Mouse (Mus musculus) embryonic facial prominence, embryonic 13.5 days (tissue): ENCODE measurements around the gene Mnd1. TPM values are rescaled to one million over a fixed set of nuclear protein-coding genes. Genes with fewer than 3 reads are reported as not detected.

Experiments used
- ATAC-seq: fragments of 200-750 bp; cut with Nextera tagmentation; 2 replicates; pipeline ENCODE4 v1.8.0; 2017; ENCODE audit warnings: low read depth; ENCODE audit not compliant: insufficient number of reproducible peaks, insufficient read depth, low FRiP score, low TSS enrichment
- H3K27ac ChIP-seq: fragments of 300-500 bp; sonication (generic); 2 replicates; pipeline ENCODE4 v1.5.1; 2015; ENCODE audit warnings: moderate library complexity, mild to moderate bottlenecking, inconsistent platforms
- H3K27me3 ChIP-seq: fragments of 300-500 bp; sonication (generic); 2 replicates; pipeline ENCODE4 v1.6.1; 2015; ENCODE audit warnings: mild to moderate bottlenecking, inconsistent platforms
- H3K36me3 ChIP-seq: fragments of 300-500 bp; sonication (generic); 2 replicates; pipeline ENCODE4 v1.6.1; 2015; ENCODE audit warnings: mild to moderate bottlenecking, inconsistent platforms
- H3K4me1 ChIP-seq: fragments of 300-500 bp; sonication (generic); 2 replicates; pipeline ENCODE4 v1.6.1; 2015; ENCODE audit warnings: inconsistent platforms
- H3K4me2 ChIP-seq: fragments of 300-500 bp; sonication (generic); 2 replicates; pipeline ENCODE4 v1.6.1; 2015; ENCODE audit warnings: moderate library complexity, mild to moderate bottlenecking, inconsistent platforms
- H3K4me3 ChIP-seq: fragments of 300-500 bp; sonication (generic); 2 replicates; pipeline ENCODE4 v1.5.1; 2015; ENCODE audit warnings: mild to moderate bottlenecking, inconsistent platforms
- H3K9ac ChIP-seq: fragments of 300-500 bp; sonication (generic); 2 replicates; pipeline ENCODE4 v1.6.1; 2015; ENCODE audit warnings: mild to moderate bottlenecking, inconsistent platforms
- H3K9me3 ChIP-seq: fragments of 300-500 bp; sonication (generic); 2 replicates; pipeline ENCODE4 v1.6.1; 2016; ENCODE audit warnings: inconsistent platforms
- WGBS: fragments of 180-500 bp; shearing (Covaris S2); methylation state at CpG from one replicate; pipeline ENCODE4 v1.1.7; 2015; ENCODE audit warnings: mixed read lengths; 5-methylcytosine and 5-hydroxymethylcytosine counted together
- polyA plus RNA-seq: library from polyadenylated mRNA; unstranded; fragments of >200 nt; fragmentation: Nextera tagmentation; extraction: Ambion mirVana; gene quantifications from 2 replicates; pipeline ENCODE4 v1.2.1, GENCODE M21; 2015

Mnd1 gene
- polyA plus RNA-seq, 1 experiment from 2014 or later, result 17.0 TPM

- Histone ChIP-seq H3K4me1 (no peaks in the 10 kb centered on the region), H3K9me3 (no peaks in the 10 kb centered on the region), H3K9ac (no peak overlapping the region), H3K27me3 (no peaks in the 10 kb centered on the region), H3K4me2 (no peak overlapping the region), H3K4me3 (no peak overlapping the region), H3K36me3 (peaks cover 13% of the 10 kb centered on the region; the same call in 1 of the 2 replicates), H3K27ac (no peak overlapping the region)
- no peak for ATAC-seq
- 70% methylated on average over 2 of the region's 2 CpGs for WGBS
These were observed 24.7 kb upstream of the Mnd1 start for GRCm38 (mm10) chr3:84180304-84180703.

- Histone ChIP-seq H3K36me3 (peaks cover 8% of the 10 kb centered on the region), H3K27ac (no peak overlapping the region), H3K9ac (no peak overlapping the region), H3K4me3 (no peak overlapping the region), H3K4me2 (no peak overlapping the region), H3K4me1 (no peaks in the 10 kb centered on the region), H3K9me3 (no peaks in the 10 kb centered on the region), H3K27me3 (no peaks in the 10 kb centered on the region)
- no peak for ATAC-seq
- 72% methylated on average over 2 of the region's 2 CpGs for WGBS
These were observed 22.2 kb upstream of the Mnd1 start for GRCm38 (mm10) chr3:84177834-84178233.

GRCm38 (mm10) chr3:84175337-84176315, 20.0 kb upstream of the Mnd1 start:
- no peaks in the 10 kb centered on the region for H3K9me3 ChIP-seq
- no peaks in the 10 kb centered on the region for H3K27me3 ChIP-seq
- no peak overlapping the region for H3K4me2 ChIP-seq
- H3K4me3 ChIP-seq, result no peak overlapping the region
- 58% methylated on average over 7 of the region's 7 CpGs for WGBS
- H3K9ac ChIP-seq, result no peak overlapping the region
- H3K4me1 ChIP-seq, result no peaks in the 10 kb centered on the region
- no peak for ATAC-seq
- H3K27ac ChIP-seq, result no peak overlapping the region
- peaks cover 19% of the 10 kb centered on the region for H3K36me3 ChIP-seq

GRCm38 (mm10) chr3:84173581-84174154, 18.1 kb upstream of the Mnd1 start, which contains the start of gene Gm6525:
Gene Gm6525 (plus strand): TSS chr3:84174104.
- H3K27me3 ChIP-seq, result no peaks in the 10 kb centered on the region
- no peak within 1 kb of the TSS for H3K4me2 ChIP-seq
- H3K36me3 ChIP-seq, result peaks cover 21% of the 10 kb centered on the region
- 70% methylated on average over 11 of the region's 11 CpGs for WGBS
- ATAC-seq, result no peak
- H3K27ac ChIP-seq, result no peak within 1 kb of the TSS
- no peaks in the 10 kb centered on the region for H3K9me3 ChIP-seq
- H3K4me3 ChIP-seq, result no peak within 1 kb of the TSS
- no peak within 1 kb of the TSS for H3K9ac ChIP-seq
- H3K4me1 ChIP-seq, result no peaks in the 10 kb centered on the region

GRCm38 (mm10) chr3:84172406-84172805, 16.8 kb upstream of the Mnd1 start:
- H3K9ac ChIP-seq, result no peak overlapping the region
- no peak overlapping the region for H3K27ac ChIP-seq
- no peaks in the 10 kb centered on the region for H3K9me3 ChIP-seq
- no peaks in the 10 kb centered on the region for H3K4me1 ChIP-seq
- H3K36me3 ChIP-seq, result peaks cover 22% of the 10 kb centered on the region
- no peak overlapping the region for H3K4me3 ChIP-seq
- no peak overlapping the region for H3K4me2 ChIP-seq
- ATAC-seq, result no peak
- 55% methylated on average over 11 of the region's 11 CpGs for WGBS
- H3K27me3 ChIP-seq, result no peaks in the 10 kb centered on the region

- no peak overlapping the region for H3K9ac ChIP-seq
- H3K4me2 ChIP-seq, result no peak overlapping the region
- no peaks in the 10 kb centered on the region for H3K4me1 ChIP-seq
- 70% methylated on average over 8 of the region's 8 CpGs for WGBS
- H3K36me3 ChIP-seq, result peaks cover 40% of the 10 kb centered on the region
- no peak overlapping the region for H3K27ac ChIP-seq
- no peak overlapping the region for H3K4me3 ChIP-seq
- no peak for ATAC-seq
- no peaks in the 10 kb centered on the region for H3K9me3 ChIP-seq
- no peaks in the 10 kb centered on the region for H3K27me3 ChIP-seq
These were observed 13.9 kb upstream of the Mnd1 start for GRCm38 (mm10) chr3:84169393-84170005.

GRCm38 (mm10) chr3:84168943-84169342, 13.4 kb upstream of the Mnd1 start:
- no peaks in the 10 kb centered on the region for H3K4me1 ChIP-seq
- H3K9me3 ChIP-seq, result no peaks in the 10 kb centered on the region
- no peak overlapping the region for H3K27ac ChIP-seq
- peaks cover 45% of the 10 kb centered on the region for H3K36me3 ChIP-seq
- no peaks in the 10 kb centered on the region for H3K27me3 ChIP-seq
- no peak overlapping the region for H3K9ac ChIP-seq
- WGBS, result 88% methylated on average over 6 of the region's 6 CpGs
- ATAC-seq, result no peak
- H3K4me3 ChIP-seq, result no peak overlapping the region
- H3K4me2 ChIP-seq, result no peak overlapping the region

- WGBS, result 91% methylated on average over 5 of the region's 5 CpGs
- no peak overlapping the region for H3K27ac ChIP-seq
- H3K36me3 ChIP-seq, result peaks cover 40% of the 10 kb centered on the region
- no peak overlapping the region for H3K9ac ChIP-seq
- H3K4me2 ChIP-seq, result no peak overlapping the region
- no peaks in the 10 kb centered on the region for H3K4me1 ChIP-seq
- no peaks in the 10 kb centered on the region for H3K27me3 ChIP-seq
- ATAC-seq, result no peak
- H3K9me3 ChIP-seq, result no peaks in the 10 kb centered on the region
- H3K4me3 ChIP-seq, result no peak overlapping the region
These were observed 10.5 kb upstream of the Mnd1 start for GRCm38 (mm10) chr3:84166073-84166472.

- 98% methylated on average over 3 of the region's 3 CpGs for WGBS
- Histone ChIP-seq H3K27me3 (no peaks in the 10 kb centered on the region), H3K9me3 (no peaks in the 10 kb centered on the region), H3K4me1 (no peaks in the 10 kb centered on the region), H3K27ac (no peak overlapping the region), H3K4me3 (no peak overlapping the region), H3K9ac (no peak overlapping the region), H3K36me3 (peaks cover 35% of the 10 kb centered on the region), H3K4me2 (no peak overlapping the region)
- ATAC-seq, result no peak
These were observed 9.8 kb upstream of the Mnd1 start for GRCm38 (mm10) chr3:84165391-84165790.

- H3K4me3 ChIP-seq, result no peak overlapping the region
- WGBS, result 88% methylated on average over 4 of the region's 4 CpGs
- H3K27me3 ChIP-seq, result no peaks in the 10 kb centered on the region
- 0 out of 2 replicates have a peak, but pooled peaks cover 4% of the 10 kb centered on the region for H3K36me3 ChIP-seq
- H3K4me2 ChIP-seq, result no peak overlapping the region
- no peak overlapping the region for H3K27ac ChIP-seq
- ATAC-seq, result no peak
- no peaks in the 10 kb centered on the region for H3K9me3 ChIP-seq
- no peak overlapping the region for H3K9ac ChIP-seq
- peaks cover 10% of the 10 kb centered on the region for H3K4me1 ChIP-seq
These were observed 2.2 kb upstream of the Mnd1 start for GRCm38 (mm10) chr3:84157559-84158350.

GRCm38 (mm10) chr3:84157011-84157410, 1.4 kb upstream of the Mnd1 start:
- Histone ChIP-seq H3K4me2 (no peak overlapping the region), H3K9ac (no peak overlapping the region), H3K27me3 (no peaks in the 10 kb centered on the region), H3K4me1 (peaks cover 10% of the 10 kb centered on the region), H3K4me3 (no peak overlapping the region), H3K27ac (no peak overlapping the region), H3K9me3 (no peaks in the 10 kb centered on the region), H3K36me3 (0 out of 2 replicates have a peak, but pooled peaks cover 4% of the 10 kb centered on the region)
- 31% methylated on average over 4 of the region's 4 CpGs for whole genome bisulfite sequencing
- ATAC-seq, result no peak
